Comparison of ENCODE assay signal across 17 mouse cellular contexts in the genomic region with DNA sequence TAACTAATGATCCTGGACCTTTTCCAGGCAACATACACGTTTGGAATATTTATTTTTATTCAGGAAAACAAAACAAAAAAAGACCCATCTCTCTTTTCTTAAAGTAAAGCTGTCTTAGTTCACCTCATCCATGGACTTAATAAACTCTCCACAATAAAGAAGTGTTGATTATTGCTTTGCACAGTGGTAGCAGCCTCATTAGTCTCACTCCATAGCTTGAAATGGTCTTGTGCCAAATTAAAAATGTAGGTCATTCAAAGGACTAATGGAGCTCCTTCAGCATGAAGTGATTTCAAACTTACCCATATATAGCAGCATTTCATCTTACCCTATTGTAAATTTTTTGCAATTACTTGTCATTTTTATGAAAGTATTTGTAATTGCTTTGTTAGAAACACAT.
DNase-seq lines count a peak whose midpoint lies in the region; ATAC-seq and TF ChIP-seq lines count a peak whose summit lies in the region.
"Had no signal": no experiment of that assay in that cellular context is flagged by ENCODE, and none has a peak within 500 bp of the region (broad histone marks: within the 10 kb centered on the region; RNA-seq: fewer than 3 reads in every experiment).

No protein-coding gene starts in this region.

- no peak overlapping the region for H3K4me3 ChIP-seq in forebrain, embryonic 12.5 days (replicated peaks)
- H3K4me3 ChIP-seq in forebrain, postnatal 0 days (ENCODE audit: low read depth, low read length): no peak overlapping the region
- H3K4me3 ChIP-seq in midbrain, postnatal 0 days (ENCODE audit: low read depth, low read length): no peak overlapping the region
- H3K4me3 ChIP-seq in midbrain, embryonic 13.5 days (replicated peaks): no peak overlapping the region
- H3K4me3 ChIP-seq: forebrain, embryonic 15.5 days; gastrocnemius, adult 2 months; heart, embryonic 12.5 days; intestine, embryonic 15.5 days had no signal

- H3K9ac ChIP-seq in forebrain, embryonic 12.5 days: no peak overlapping the region
- no peak overlapping the region for H3K9ac ChIP-seq in forebrain, postnatal 0 days
- H3K9ac ChIP-seq in midbrain, postnatal 0 days (replicated peaks; ENCODE audit: low read length, poor library complexity, severe bottlenecking): no peak overlapping the region
- no peak overlapping the region for H3K9ac ChIP-seq in midbrain, embryonic 13.5 days (replicated peaks)
- H3K9ac ChIP-seq: forebrain, embryonic 15.5 days; heart, embryonic 12.5 days; intestine, embryonic 15.5 days had no signal

- peak; percentile 41; the same call in 1 of the 2 replicates for ATAC-seq in forebrain, embryonic 12.5 days (ENCODE audit: low FRiP score)
- ATAC-seq in forebrain, postnatal 0 days: no peak
- no peak for ATAC-seq in midbrain, postnatal 0 days (ENCODE audit: low FRiP score)
- no peak for ATAC-seq in midbrain, embryonic 13.5 days
- ATAC-seq: forebrain, embryonic 15.5 days; intestine, embryonic 15.5 days had no signal

- DNase-seq in forebrain, postnatal 0 days: no peak
- DNase-seq in midbrain, postnatal 0 days (ENCODE audit: low spot score): peak; percentile 12
- peak; percentile 55 for DNase-seq in brain, embryonic 14.5 days (ENCODE audit: low read depth)
- DNase-seq in retina, postnatal 1 day: peak; percentile 73
- no peak for DNase-seq in kidney, adult 11 months
- DNase-seq: adrenal gland, adult 8-10 months; adrenal gland, postnatal 36 days; cerebellum, adult 11-12 months; cerebellum, adult 9-11 months; gastrocnemius, adult 2 months; gastrocnemius, postnatal 25 days; kidney, adult 2 months had no signal

- H3K9me3 ChIP-seq in forebrain, embryonic 12.5 days: no peaks in the 10 kb centered on the region
- no peaks in the 10 kb centered on the region for H3K9me3 ChIP-seq in forebrain, postnatal 0 days (ENCODE audit: low read length)
- no peaks in the 10 kb centered on the region for H3K9me3 ChIP-seq in midbrain, postnatal 0 days (ENCODE audit: low read length)
- H3K9me3 ChIP-seq in midbrain, embryonic 13.5 days: no peaks in the 10 kb centered on the region
- H3K9me3 ChIP-seq: forebrain, embryonic 15.5 days; heart, embryonic 12.5 days; intestine, embryonic 15.5 days had no signal

- no peaks in the 10 kb centered on the region for H3K4me1 ChIP-seq in forebrain, embryonic 12.5 days
- no peaks in the 10 kb centered on the region for H3K4me1 ChIP-seq in forebrain, postnatal 0 days (ENCODE audit: insufficient read depth)
- H3K4me1 ChIP-seq in midbrain, postnatal 0 days (ENCODE audit: insufficient read depth, low read length): no peaks in the 10 kb centered on the region
- H3K4me1 ChIP-seq in midbrain, embryonic 13.5 days (replicated peaks): no peaks in the 10 kb centered on the region
- H3K4me1 ChIP-seq: forebrain, embryonic 15.5 days; heart, embryonic 12.5 days; intestine, embryonic 15.5 days had no signal

- no peak for TF ChIP-seq CTCF in forebrain, postnatal 0 days (IDR thresholded peaks at IDR 0.05; ENCODE audit: low read depth)
- no peak for TF ChIP-seq CTCF in midbrain, postnatal 0 days (IDR thresholded peaks at IDR 0.05)
- no peak for TF ChIP-seq CTCF in brain, embryonic 14.5 days (IDR thresholded peaks at IDR 0.05; ENCODE audit: borderline replicate concordance, extremely low read depth, insufficient read depth, insufficient read length)

- WGBS in forebrain, embryonic 12.5 days: 24% methylated on average over 1 of the region's 1 CpGs
- 11% methylated on average over 1 of the region's 1 CpGs for WGBS in forebrain, postnatal 0 days
- 39% methylated on average over 1 of the region's 1 CpGs for WGBS in midbrain, postnatal 0 days
- WGBS in midbrain, embryonic 13.5 days: 35% methylated on average over 1 of the region's 1 CpGs

- H3K27me3 ChIP-seq in forebrain, embryonic 12.5 days: no peaks in the 10 kb centered on the region
- H3K27me3 ChIP-seq in forebrain, postnatal 0 days (ENCODE audit: insufficient read depth, low read length): no peaks in the 10 kb centered on the region
- H3K27me3 ChIP-seq in midbrain, postnatal 0 days (ENCODE audit: insufficient read depth, low read length): no peaks in the 10 kb centered on the region
- no peaks in the 10 kb centered on the region for H3K27me3 ChIP-seq in midbrain, embryonic 13.5 days
- H3K27me3 ChIP-seq: forebrain, embryonic 15.5 days; heart, embryonic 12.5 days; intestine, embryonic 15.5 days had no signal

- H3K36me3 ChIP-seq in forebrain, embryonic 12.5 days (replicated peaks): no peaks in the 10 kb centered on the region
- no peaks in the 10 kb centered on the region for H3K36me3 ChIP-seq in forebrain, postnatal 0 days (ENCODE audit: insufficient read depth)
- H3K36me3 ChIP-seq in midbrain, postnatal 0 days (ENCODE audit: insufficient read depth, low read length): no peaks in the 10 kb centered on the region
- H3K36me3 ChIP-seq in midbrain, embryonic 13.5 days: no peaks in the 10 kb centered on the region
- H3K36me3 ChIP-seq: forebrain, embryonic 15.5 days; heart, embryonic 12.5 days; intestine, embryonic 15.5 days had no signal

- H3K4me2 ChIP-seq in forebrain, embryonic 12.5 days: no peak overlapping the region
- H3K4me2 ChIP-seq in forebrain, postnatal 0 days (ENCODE audit: low read depth): no peak overlapping the region
- no peak overlapping the region for H3K4me2 ChIP-seq in midbrain, postnatal 0 days (ENCODE audit: low read depth, low read length, poor library complexity, severe bottlenecking)
- H3K4me2 ChIP-seq in midbrain, embryonic 13.5 days (replicated peaks): no peak overlapping the region
- H3K4me2 ChIP-seq: forebrain, embryonic 15.5 days; heart, embryonic 12.5 days; intestine, embryonic 15.5 days had no signal

- no peak for TF ChIP-seq POLR2A in brain, embryonic 14.5 days (IDR thresholded peaks at IDR 0.05; ENCODE audit: borderline replicate concordance, extremely low read depth, insufficient read depth, insufficient read length, poor library complexity, severe bottlenecking)

- no peak overlapping the region for H3K27ac ChIP-seq in forebrain, embryonic 12.5 days
- no peak overlapping the region for H3K27ac ChIP-seq in forebrain, postnatal 0 days (ENCODE audit: low read depth, low read length)
- no peak overlapping the region for H3K27ac ChIP-seq in midbrain, postnatal 0 days (ENCODE audit: low read depth, low read length)
- no peak overlapping the region for H3K27ac ChIP-seq in midbrain, embryonic 13.5 days
- H3K27ac ChIP-seq: forebrain, embryonic 15.5 days; gastrocnemius, adult 2 months; intestine, embryonic 15.5 days had no signal

Comparison
In these comparisons a context has a peak if more than half of its experiments do, and no peak if none do; other contexts are left out.
1. DNase-seq: peak in midbrain, postnatal 0 days (single experiment), brain, embryonic 14.5 days (single experiment) and retina, postnatal 1 day (single experiment); none in forebrain, postnatal 0 days (single experiment) and kidney, adult 11 months (single experiment).